Mouse (Mus musculus) myocyte (in vitro differentiated cells): ENCODE measurements around the gene Slc16a8. TPM values are rescaled to one million over a fixed set of nuclear protein-coding genes. Genes with fewer than 3 reads are reported as not detected.

ENCODE experiments used
- H3K27me3 ChIP-seq: one replicate; pipeline ENCODE4 v1.6.1; 2011; ENCODE audit not compliant: control insufficient read depth, insufficient read depth, insufficient read length
- H3K36me3 ChIP-seq: one replicate; pipeline ENCODE4 v1.6.1; 2011; ENCODE audit not compliant: control insufficient read depth, insufficient read depth
- H3K4me2 ChIP-seq: one replicate; pipeline ENCODE4 v1.6.1; 2011; ENCODE audit warnings: low read depth, control low read depth
- H3K4me3 ChIP-seq: one replicate; pipeline ENCODE4 v1.5.1; 2011; ENCODE audit warnings: mild to moderate bottlenecking, control low read depth, moderate library complexity
- H3K79me2 ChIP-seq: one replicate; pipeline ENCODE4 v1.6.1; 2011; ENCODE audit not compliant: control insufficient read depth, insufficient read depth
- H3ac ChIP-seq: one replicate; pipeline ENCODE4 v1.6.1; 2011; ENCODE audit not compliant: control insufficient read depth, insufficient read length
- CEBPB ChIP-seq: IDR thresholded peaks from 2 replicates; pipeline ENCODE4 v1.6.1; 2011; ENCODE audit warnings: mild to moderate bottlenecking, moderate library complexity; ENCODE audit not compliant: poor library complexity, insufficient read depth, severe bottlenecking
- E2F4 ChIP-seq: IDR thresholded peaks from one replicate; pipeline ENCODE4 v1.6.1; 2011; ENCODE audit warnings: mild to moderate bottlenecking, control low read depth, moderate library complexity; ENCODE audit not compliant: insufficient read depth
- MAX ChIP-seq: IDR thresholded peaks from one replicate; pipeline ENCODE4 v1.6.1; 2011; ENCODE audit warnings: low read depth, mild to moderate bottlenecking, control low read depth
- MYOD1 ChIP-seq, 3 experiments: IDR thresholded peaks; one replicate each; pipeline ENCODE4 v1.6.1; 2011; ENCODE audit warnings: control low read depth in 2 of 3, low read depth in 2 of 3, mild to moderate bottlenecking in 2 of 3, moderate library complexity in 1 of 3; ENCODE audit not compliant: insufficient read length in 2 of 3, control insufficient read depth in 1 of 3
- MYOG ChIP-seq, 3 experiments: IDR thresholded peaks; one replicate each; pipeline ENCODE4 v1.6.1; 2011; ENCODE audit warnings: control low read depth in 2 of 3, low read depth in 2 of 3, mild to moderate bottlenecking in 2 of 3; ENCODE audit not compliant: insufficient read length in 2 of 3, control insufficient read depth in 1 of 3, insufficient read depth in 1 of 3
- POLR2A ChIP-seq: IDR thresholded peaks from one replicate; pipeline ENCODE4 v1.6.1; 2011; ENCODE audit warnings: low read depth, mild to moderate bottlenecking, control low read depth, moderate library complexity; ENCODE audit not compliant: insufficient read length
- POLR2AphosphoS2 ChIP-seq: IDR thresholded peaks from one replicate; pipeline ENCODE4 v1.6.1; 2011; ENCODE audit warnings: low read depth, control low read depth; ENCODE audit not compliant: insufficient read length
- REST ChIP-seq: IDR thresholded peaks from one replicate; pipeline ENCODE4 v1.6.1; 2011; ENCODE audit warnings: mild to moderate bottlenecking, control low read depth, moderate library complexity; ENCODE audit not compliant: insufficient read depth, insufficient read length
- SRF ChIP-seq: IDR thresholded peaks from one replicate; pipeline ENCODE4 v1.6.1; 2011; ENCODE audit warnings: low read depth; ENCODE audit not compliant: control insufficient read depth, insufficient read length
- TCF12 ChIP-seq: IDR thresholded peaks from one replicate; pipeline ENCODE4 v1.6.1; 2011; ENCODE audit warnings: mild to moderate bottlenecking, control low read depth; ENCODE audit not compliant: poor library complexity, insufficient read depth, severe bottlenecking
- TCF3 ChIP-seq: IDR thresholded peaks from one replicate; pipeline ENCODE4 v1.6.1; 2011; ENCODE audit warnings: low read depth, control low read depth; ENCODE audit not compliant: insufficient read length
- USF1 ChIP-seq: IDR thresholded peaks from one replicate; pipeline ENCODE4 v1.6.1; 2011; ENCODE audit warnings: low read depth, mild to moderate bottlenecking, control low read depth, moderate library complexity
- polyA plus RNA-seq: library from polyadenylated mRNA; unstranded; fragments of >200 nt; fragmentation: generic; extraction: Trizol; gene quantifications from one replicate; pipeline ENCODE4 v1.2.1, GENCODE M21; 2012; ENCODE audit warnings: missing spikeins

The Slc16a8 gene
- polyA plus RNA-seq, 1 experiment, result 0.25 TPM

GRCm38 (mm10) chr15:79251781-79252491, 2.6 kb downstream of the Slc16a8 start:
- no peak overlapping the region for H3ac ChIP-seq
- H3K4me2 ChIP-seq, result no peak overlapping the region
- H3K36me3 ChIP-seq, result no peaks in the 10 kb centered on the region
- TF ChIP-seq E2F4 (no peak), POLR2AphosphoS2 (peak; percentile 75)
- H3K27me3 ChIP-seq, result peaks cover 48% of the 10 kb centered on the region
- no peak overlapping the region for H3K4me3 ChIP-seq
- H3K79me2 ChIP-seq, result no peaks in the 10 kb centered on the region

DNA sequence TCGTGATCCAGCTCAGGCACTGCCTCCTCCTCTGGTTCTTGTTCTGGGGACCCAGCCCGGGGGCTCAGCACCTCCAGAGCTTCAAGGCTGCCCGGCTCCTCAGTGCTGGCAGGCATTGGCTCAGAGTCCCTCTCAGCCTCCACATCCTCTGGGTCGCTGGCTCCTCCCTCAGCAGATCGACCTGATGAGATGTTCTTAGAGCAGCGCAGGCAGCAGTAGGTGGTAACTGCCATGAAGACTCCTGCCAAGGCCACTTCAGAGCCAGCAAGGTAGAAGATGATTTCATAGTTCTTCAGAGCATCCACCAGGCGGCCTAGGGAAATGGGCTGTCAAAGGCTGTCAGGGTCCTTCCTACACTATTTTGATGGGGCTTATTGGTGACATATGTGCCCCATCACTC, 3.4 kb downstream of the Slc16a8 start:
- Histone ChIP-seq H3K4me2 (no peak overlapping the region), H3K27me3 (peaks cover 48% of the 10 kb centered on the region), H3K4me3 (no peak overlapping the region), H3K36me3 (no peaks in the 10 kb centered on the region), H3ac (no peak overlapping the region), H3K79me2 (no peaks in the 10 kb centered on the region)
- TF ChIP-seq TCF3 (no peak), USF1 (no peak), TCF12 (no peak), CEBPB (no peak), SRF (no peak)

DNA sequence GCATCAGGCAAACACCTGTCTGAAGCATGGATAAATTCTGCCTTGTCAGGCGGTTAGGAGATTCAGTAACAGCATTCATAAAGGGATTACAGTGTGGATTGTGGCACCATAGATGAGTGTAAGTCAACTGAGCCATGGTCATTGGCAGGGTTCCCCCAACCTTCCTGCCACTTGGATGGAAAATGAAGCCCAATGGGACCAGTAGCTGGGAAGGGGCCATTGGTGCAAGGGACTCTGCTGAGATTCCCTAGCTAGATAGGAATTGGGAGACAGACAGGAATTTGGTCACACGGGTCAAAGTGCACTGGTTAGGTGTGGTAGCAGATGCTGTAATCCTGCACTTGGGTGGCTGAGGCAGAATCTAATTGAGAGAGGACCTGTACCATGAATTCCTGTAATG, 4.3 kb downstream of the Slc16a8 start:
- no peaks in the 10 kb centered on the region for H3K79me2 ChIP-seq
- peaks cover 45% of the 10 kb centered on the region for H3K27me3 ChIP-seq

GRCm38 (mm10) chr15:79245321-79245720, 9.2 kb downstream of the Slc16a8 start:
- no peak overlapping the region for H3ac ChIP-seq
- H3K4me3 ChIP-seq, result no peak overlapping the region
- no peaks in the 10 kb centered on the region for H3K27me3 ChIP-seq
- H3K4me2 ChIP-seq, result peak overlapping the region; percentile 49
- no peaks in the 10 kb centered on the region for H3K79me2 ChIP-seq
- TF ChIP-seq SRF, result no peak
- TF ChIP-seq MYOD1 (IDR thresholded peaks at IDR 0.05; ENCODE audit: control insufficient read depth in 1 of 3, insufficient read length in 2 of 3, low read depth in 2 of 3), result peak in 2 of 3 experiments; percentile 55 to 80
- peak; percentile 56 to 92 (median 59) for TF ChIP-seq MYOG (IDR thresholded peaks at IDR 0.05; ENCODE audit: control insufficient read depth in 1 of 3, insufficient read depth in 1 of 3, insufficient read length in 2 of 3, low read depth in 2 of 3)
- no peak for TF ChIP-seq TCF3
- TF ChIP-seq USF1, result no peak
- H3K36me3 ChIP-seq, result no peaks in the 10 kb centered on the region

More for the DNA sequence above, 4.3 kb downstream of the Slc16a8 start:
- Histone ChIP-seq H3ac (no peak overlapping the region), H3K36me3 (no peaks in the 10 kb centered on the region), H3K4me2 (no peak overlapping the region), H3K4me3 (no peak overlapping the region)
- TF ChIP-seq MYOD1 (IDR thresholded peaks at IDR 0.05; ENCODE audit: control insufficient read depth in 1 of 3, insufficient read length in 2 of 3, low read depth in 2 of 3) (no peak), TCF3 (no peak), POLR2A (no peak), SRF (no peak), CEBPB (no peak), REST (no peak), MAX (no peak), TCF12 (no peak), USF1 (no peak), POLR2AphosphoS2 (no peak), MYOG (IDR thresholded peaks at IDR 0.05; ENCODE audit: control insufficient read depth in 1 of 3, insufficient read depth in 1 of 3, insufficient read length in 2 of 3, low read depth in 2 of 3) (no peak), E2F4 (no peak)

- H3ac ChIP-seq, result no peak overlapping the region
- TF ChIP-seq TCF12 (peak; percentile 28), E2F4 (no peak), TCF3 (no peak), POLR2A (no peak), MAX (no peak), MYOD1 (IDR thresholded peaks at IDR 0.05; ENCODE audit: control insufficient read depth in 1 of 3, insufficient read length in 2 of 3, low read depth in 2 of 3) (peak in 2 of 3 experiments; percentile 64 to 76), USF1 (no peak), SRF (no peak), MYOG (IDR thresholded peaks at IDR 0.05; ENCODE audit: control insufficient read depth in 1 of 3, insufficient read depth in 1 of 3, insufficient read length in 2 of 3, low read depth in 2 of 3) (peak; percentile 68 to 92 (median 77)), REST (no peak), CEBPB (no peak), POLR2AphosphoS2 (no peak)
- no peaks in the 10 kb centered on the region for H3K36me3 ChIP-seq
- no peaks in the 10 kb centered on the region for H3K27me3 ChIP-seq
- peak overlapping the region; percentile 49 for H3K4me2 ChIP-seq
- no peaks in the 10 kb centered on the region for H3K79me2 ChIP-seq
- no peak overlapping the region for H3K4me3 ChIP-seq
Measured at GRCm38 (mm10) chr15:79244071-79244893, 10.3 kb downstream of the Slc16a8 start.
